In genomic region chr1:86510676-86511441, GRCm38 (mm10) we compare ENCODE assay signal across 13 mouse cellular contexts. TPM values are rescaled to one million over a fixed set of nuclear protein-coding genes. Genes with fewer than 3 reads are reported as not detected.
DNase-seq lines count a peak whose midpoint lies in the region; ATAC-seq and TF ChIP-seq lines count a peak whose summit lies in the region.
"Had no signal": no experiment of that assay in that cellular context is flagged by ENCODE, and none has a peak within 500 bp of the region (broad histone marks: within the 10 kb centered on the region; RNA-seq: fewer than 3 reads in every experiment).

No protein-coding gene starts in this region.

- no peaks in the 10 kb centered on the region for H3K9me3 ChIP-seq in ES-Bruce4 (replicated peaks; ENCODE audit: control insufficient read depth, insufficient read depth, low read length, poor library complexity, severe bottlenecking)
- H3K9me3 ChIP-seq in forebrain, embryonic 14.5 days (replicated peaks; ENCODE audit: control insufficient read depth, low read length), result no peaks in the 10 kb centered on the region
- H3K9me3 ChIP-seq in midbrain, embryonic 14.5 days (ENCODE audit: control insufficient read depth, low read length), result no peaks in the 10 kb centered on the region
- H3K9me3 ChIP-seq: G1E; liver, embryonic 15.5 days had no signal

- no peaks in the 10 kb centered on the region for H3K79me2 ChIP-seq in heart, adult 2 months (replicated peaks; ENCODE audit: control insufficient read depth, insufficient read depth, low read length)

- ATAC-seq in forebrain, embryonic 14.5 days, result no peak
- peak; percentile 22 for ATAC-seq in midbrain, embryonic 14.5 days (ENCODE audit: low FRiP score, low TSS enrichment)
- no peak for ATAC-seq in megakaryocyte, adult 5-6 weeks (ENCODE audit: poor library complexity, severe bottlenecking)

- peaks cover 3% of the 10 kb centered on the region for H3K4me1 ChIP-seq in heart, adult 2 months (ENCODE audit: control insufficient read depth, insufficient read depth, low read length)
- H3K4me1 ChIP-seq in ES-Bruce4 (ENCODE audit: control insufficient read depth, insufficient read depth, low read length), result peaks cover 11% of the 10 kb centered on the region
- peaks cover 15% of the 10 kb centered on the region for H3K4me1 ChIP-seq in forebrain, embryonic 14.5 days (ENCODE audit: control insufficient read depth, insufficient read depth, low read length)
- peaks cover 13% of the 10 kb centered on the region; the same call in 1 of the 2 replicates for H3K4me1 ChIP-seq in midbrain, embryonic 14.5 days (ENCODE audit: control insufficient read depth, insufficient read depth, low read length)
- peaks cover 3% of the 10 kb centered on the region; the same call in 1 of the 2 replicates for H3K4me1 ChIP-seq in kidney, adult 2 months (ENCODE audit: control insufficient read depth, insufficient read depth, low read length)

- H3K27me3 ChIP-seq in heart, adult 2 months (ENCODE audit: control insufficient read depth, insufficient read depth, low read length), result no peaks in the 10 kb centered on the region
- H3K27me3 ChIP-seq in ES-Bruce4 (ENCODE audit: control insufficient read depth, insufficient read depth, low read length, poor library complexity, severe bottlenecking), result no peaks in the 10 kb centered on the region
- H3K27me3 ChIP-seq in forebrain, embryonic 14.5 days (replicated peaks; ENCODE audit: control insufficient read depth, insufficient read depth, low read length), result no peaks in the 10 kb centered on the region
- H3K27me3 ChIP-seq in midbrain, embryonic 14.5 days (ENCODE audit: control insufficient read depth, insufficient read depth, low read length), result no peaks in the 10 kb centered on the region
- H3K27me3 ChIP-seq in kidney, adult 2 months (replicated peaks; ENCODE audit: control insufficient read depth, insufficient read depth, low read length), result no peaks in the 10 kb centered on the region
- H3K27me3 ChIP-seq: liver, embryonic 15.5 days had no signal

- TF ChIP-seq POLR2A in heart, adult 2 months (IDR thresholded peaks at IDR 0.05; ENCODE audit: insufficient read depth, low read depth, low read length), result no peak
- TF ChIP-seq POLR2A in ES-Bruce4 (IDR thresholded peaks at IDR 0.05; ENCODE audit: insufficient read depth, low read length), result no peak
- TF ChIP-seq POLR2A in kidney, adult 2 months (IDR thresholded peaks at IDR 0.05; ENCODE audit: low read depth, low read length), result no peak

- H3K9ac ChIP-seq in heart, adult 2 months (ENCODE audit: low read depth, low read length), result no peak overlapping the region
- H3K9ac ChIP-seq in ES-Bruce4 (ENCODE audit: low read depth, poor library complexity, severe bottlenecking), result 0 out of 2 replicates have a peak overlapping the region, but pooled peaks have one; percentile 6
- H3K9ac ChIP-seq in forebrain, embryonic 14.5 days (ENCODE audit: low read length), result peak overlapping the region; percentile 29; the same call in 1 of the 2 replicates
- H3K9ac ChIP-seq in midbrain, embryonic 14.5 days (replicated peaks; ENCODE audit: low read length), result no peak overlapping the region
- H3K9ac ChIP-seq: liver, embryonic 15.5 days had no signal

- WGBS in heart, adult 2 months, result 79% methylated on average over 9 of the region's 9 CpGs
- 47% methylated on average over 9 of the region's 9 CpGs for WGBS in forebrain, embryonic 14.5 days
- WGBS in midbrain, embryonic 14.5 days, result 30% methylated on average over 9 of the region's 9 CpGs
- 85% methylated on average over 9 of the region's 9 CpGs for WGBS in kidney, adult 2 months

- intact Hi-C loops in heart, adult 2 months (cut with DNase I), result no loop called here

- DNase-seq in heart, adult 11 months, result peak; percentile 89
- DNase-seq in heart, adult 2 months, result no peak
- no peak for DNase-seq in forebrain, embryonic 14.5 days (ENCODE audit: low spot score)
- DNase-seq in midbrain, embryonic 14.5 days, result no peak
- DNase-seq in kidney, adult 2 months, result no peak
- DNase-seq in frontal cortex, postnatal 25 days (ENCODE audit: low spot score in 2 of 2), result no peak
- DNase-seq: gastrocnemius, adult 2 months; kidney, postnatal 4 days; thymus, adult 18-20 months had no signal

- no peak for TF ChIP-seq EP300 in heart, adult 2 months (IDR thresholded peaks at IDR 0.05; ENCODE audit: insufficient read depth, low read depth, low read length)
- no peak for TF ChIP-seq EP300 in ES-Bruce4 (IDR thresholded peaks at IDR 0.05; ENCODE audit: insufficient read depth, low read depth, low read length)

- TF ChIP-seq CTCF in heart, adult 2 months (IDR thresholded peaks at IDR 0.05), result no peak
- no peak for TF ChIP-seq CTCF in ES-Bruce4 (IDR thresholded peaks at IDR 0.05; ENCODE audit: low read depth, low read length)
- no peak for TF ChIP-seq CTCF in kidney, adult 2 months (conservative IDR thresholded peaks at IDR 0.05; ENCODE audit: insufficient read depth, insufficient read length, low read depth, low read length)

- no peaks in the 10 kb centered on the region for H3K36me3 ChIP-seq in heart, adult 2 months (ENCODE audit: control insufficient read depth, insufficient read depth, low read length)
- H3K36me3 ChIP-seq in ES-Bruce4 (ENCODE audit: control insufficient read depth, insufficient read depth, low read length, poor library complexity, severe bottlenecking), result no peaks in the 10 kb centered on the region
- H3K36me3 ChIP-seq in forebrain, embryonic 14.5 days (ENCODE audit: control insufficient read depth, insufficient read depth, low read length), result no peaks in the 10 kb centered on the region
- no peaks in the 10 kb centered on the region for H3K36me3 ChIP-seq in midbrain, embryonic 14.5 days (ENCODE audit: control insufficient read depth, insufficient read depth, low read length)
- H3K36me3 ChIP-seq in kidney, adult 2 months (ENCODE audit: control insufficient read depth, insufficient read depth, low read length), result no peaks in the 10 kb centered on the region
- H3K36me3 ChIP-seq: G1E; liver, embryonic 15.5 days had no signal

- no peak overlapping the region for H3K4me3 ChIP-seq in heart, adult 2 months
- no peak overlapping the region for H3K4me3 ChIP-seq in ES-Bruce4 (ENCODE audit: low read depth, low read length)
- H3K4me3 ChIP-seq in forebrain, embryonic 14.5 days (ENCODE audit: low read depth, low read length), result no peak overlapping the region
- H3K4me3 ChIP-seq in midbrain, embryonic 14.5 days (replicated peaks; ENCODE audit: low read depth, low read length), result no peak overlapping the region
- H3K4me3 ChIP-seq in kidney, adult 2 months (ENCODE audit: insufficient read depth, low read depth, low read length), result no peak overlapping the region
- H3K4me3 ChIP-seq: gastrocnemius, adult 2 months; liver, embryonic 15.5 days had no signal

- no peak overlapping the region for H3K27ac ChIP-seq in heart, adult 2 months
- H3K27ac ChIP-seq in ES-Bruce4 (ENCODE audit: insufficient read depth, low read length), result no peak overlapping the region
- H3K27ac ChIP-seq in forebrain, embryonic 14.5 days (ENCODE audit: low read depth, low read length), result no peak overlapping the region
- H3K27ac ChIP-seq in midbrain, embryonic 14.5 days (replicated peaks; ENCODE audit: low read depth, low read length), result peak overlapping the region; percentile 63
- no peak overlapping the region for H3K27ac ChIP-seq in kidney, adult 2 months (ENCODE audit: insufficient read depth, low read depth, low read length)
- H3K27ac ChIP-seq: gastrocnemius, adult 2 months; liver, embryonic 15.5 days had no signal

- no peak overlapping the region for H3K4me2 ChIP-seq in forebrain, embryonic 14.5 days (ENCODE audit: low read length)
- no peak overlapping the region for H3K4me2 ChIP-seq in midbrain, embryonic 14.5 days (ENCODE audit: low read length)
- H3K4me2 ChIP-seq: liver, embryonic 15.5 days had no signal

RNA-seq across cellular contexts. Expression of gene Ptma, which starts 15.7 kb away (rescaled TPM):
- 100 to 1,000 TPM; 200 to 227 TPM for total RNA-seq in heart, adult 2 months (2021)
- 169 and 177 TPM in 2 replicates for polyA plus RNA-seq in heart, adult 2 months (2012; rRNA removed)
- polyA plus RNA-seq in ES-Bruce4 (2011; ENCODE audit: insufficient read depth, insufficient read length, low read depth, missing spikeins), result 3,893 and 3,930 TPM in 2 replicates
- 2,309 and 2,480 TPM in 2 replicates for polyA plus RNA-seq in forebrain, embryonic 14.5 days (2014; fragmentation: Nextera tagmentation; extraction: Ambion mirVana)
- 2,168 and 2,208 TPM in 2 replicates for polyA plus RNA-seq in midbrain, embryonic 14.5 days (2014; fragmentation: Nextera tagmentation; extraction: Ambion mirVana)
- 3,234 and 3,618 TPM in 2 replicates for total RNA-seq in megakaryocyte, adult 5-6 weeks (2015)
- 4,288 and 4,305 TPM in 2 replicates for total RNA-seq in megakaryocyte, adult 5-6 weeks (2017)
- polyA plus RNA-seq in kidney, adult 2 months (2012; rRNA removed), result 622 and 651 TPM in 2 replicates

Comparison
In these comparisons a context has a peak if more than half of its experiments do, and no peak if none do; other contexts are left out.
1. H3K9ac ChIP-seq: peak in ES-Bruce4 (single experiment) and forebrain, embryonic 14.5 days (single experiment); none in heart, adult 2 months (single experiment) and midbrain, embryonic 14.5 days (single experiment).